Mouse (Mus musculus) kidney, postnatal 0 days (tissue): ENCODE measurements around the gene Pdf. TPM values are rescaled to one million over a fixed set of nuclear protein-coding genes. Genes with fewer than 3 reads are reported as not detected.

Experiments used
- ATAC-seq: fragments of 200-750 bp; cut with Nextera tagmentation; replicated peaks from 2 replicates; pipeline ENCODE4 v1.8.0; 2017; ENCODE audit warnings: low read depth, moderate number of reproducible peaks, moderate TSS enrichment, moderate library complexity; ENCODE audit not compliant: low FRiP score
- DNase-seq: peaks from one replicate; pipeline ENCODE4 v3.0.0-alpha.2; 2016; ENCODE audit warnings: low spot score
- H3K27ac ChIP-seq: fragments of 300-500 bp; sonication (generic); 2 replicates; pipeline ENCODE4 v1.5.1; 2014; ENCODE audit warnings: mild to moderate bottlenecking
- H3K27me3 ChIP-seq: fragments of 300-500 bp; sonication (generic); 2 replicates; pipeline ENCODE4 v1.6.1; 2014; ENCODE audit warnings: low read length, mixed read lengths; ENCODE audit not compliant: insufficient read depth
- H3K36me3 ChIP-seq: fragments of 300-500 bp; sonication (generic); 2 replicates; pipeline ENCODE4 v1.6.1; 2014; ENCODE audit warnings: low read length, mixed read lengths; ENCODE audit not compliant: insufficient read depth
- H3K4me1 ChIP-seq: fragments of 300-500 bp; sonication (generic); replicated peaks from 2 replicates; pipeline ENCODE4 v1.6.1; 2014; ENCODE audit warnings: antibody characterized with exemption, low read length, mixed read lengths; ENCODE audit not compliant: insufficient read depth
- H3K4me2 ChIP-seq: fragments of 300-500 bp; sonication (generic); 2 replicates; pipeline ENCODE4 v1.6.1; 2014; ENCODE audit warnings: mild to moderate bottlenecking, low read length, moderate library complexity, mixed read lengths
- H3K4me3 ChIP-seq: fragments of 300-500 bp; sonication (generic); replicated peaks from 2 replicates; pipeline ENCODE4 v1.5.1; 2014; ENCODE audit warnings: low read depth, low read length
- H3K9ac ChIP-seq: fragments of 300-500 bp; sonication (generic); 2 replicates; pipeline ENCODE4 v1.6.1; 2014; ENCODE audit warnings: low read depth, low read length
- H3K9me3 ChIP-seq: fragments of 300-500 bp; sonication (generic); replicated peaks from 2 replicates; pipeline ENCODE4 v1.6.1; 2016; ENCODE audit warnings: low read length, inconsistent platforms, mixed read lengths
- CTCF ChIP-seq: IDR thresholded peaks from 2 replicates; pipeline ENCODE4 v1.5.1; 2016; ENCODE audit warnings: antibody characterized with exemption, low read depth, mild to moderate bottlenecking, moderate library complexity
- WGBS: fragments of 180-500 bp; shearing (Covaris S2); extraction: QIAGEN DNeasy Blood & Tissue Kit; methylation state at CpG from one replicate; pipeline ENCODE4 v1.1.7; 2014; 5-methylcytosine and 5-hydroxymethylcytosine counted together
- polyA plus RNA-seq: library from polyadenylated mRNA; unstranded; fragments of >200 nt; fragmentation: Nextera tagmentation; extraction: Ambion mirVana; gene quantifications from 2 replicates; pipeline ENCODE4 v1.2.1, GENCODE M21; 2015

The Pdf gene
- polyA plus RNA-seq, 1 experiment from 2014 or later: 51.6 TPM

- H3K27ac ChIP-seq: peak overlapping the region; percentile 81
- H3K4me2 ChIP-seq: peak overlapping the region; percentile 93
- WGBS: under 1% methylated on average over 33 of the region's 33 CpGs
- DNase-seq (no peak), ATAC-seq (peak; percentile 80)
- no peaks in the 10 kb centered on the region for H3K9me3 ChIP-seq
- H3K4me3 ChIP-seq: peak overlapping the region; percentile 96
- H3K9ac ChIP-seq: peak overlapping the region; percentile 81
- peak; percentile 17; the same call in 1 of the 2 replicates for TF ChIP-seq CTCF
- H3K27me3 ChIP-seq: no peaks in the 10 kb centered on the region
- peaks cover 17% of the 10 kb centered on the region; the same call in 1 of the 2 replicates for H3K4me1 ChIP-seq
- H3K36me3 ChIP-seq: peaks cover 13% of the 10 kb centered on the region
Observed at GRCm38 (mm10) chr8:107056973-107057369, 8.6 kb upstream of the Pdf start.

GRCm38 (mm10) chr8:107056076-107056972 lies 7.9 kb upstream of the Pdf start, which contains the start of the genes Cog8 and Nip7:
TSS of gene Cog8 (minus strand) at chr8:107056689.
TSS of gene Nip7 (plus strand) at chr8:107056877.
- H3K4me2 ChIP-seq: peak within 1 kb of the TSS; percentile 93
- ATAC-seq (peak; percentile 90), DNase-seq (peak; percentile 99)
- peak within 1 kb of the TSS; percentile 93 for H3K9ac ChIP-seq
- peak within 1 kb of the TSS; percentile 96 for H3K4me3 ChIP-seq
- H3K36me3 ChIP-seq: peaks cover 18% of the 10 kb centered on the region
- H3K4me1 ChIP-seq: peaks cover 17% of the 10 kb centered on the region; the same call in 1 of the 2 replicates
- H3K27me3 ChIP-seq: no peaks in the 10 kb centered on the region
- no peaks in the 10 kb centered on the region for H3K9me3 ChIP-seq
- H3K27ac ChIP-seq: peak within 1 kb of the TSS; percentile 90
- WGBS: under 1% methylated on average over 86 of the region's 88 CpGs
- TF ChIP-seq CTCF: 0 out of 2 replicates have a peak, but pooled peaks have one; percentile 1

GRCm38 (mm10) chr8:107052046-107052445 lies 3.6 kb upstream of the Pdf start:
- Histone ChIP-seq H3K27ac (no peak overlapping the region), H3K9ac (no peak overlapping the region), H3K4me3 (no peak overlapping the region), H3K4me1 (0 out of 2 replicates have a peak, but pooled peaks cover 8% of the 10 kb centered on the region), H3K36me3 (peaks cover 18% of the 10 kb centered on the region), H3K9me3 (no peaks in the 10 kb centered on the region), H3K27me3 (no peaks in the 10 kb centered on the region), H3K4me2 (no peak overlapping the region)
- DNase-seq (no peak), ATAC-seq (no peak)
- 96% methylated on average over 8 of the region's 8 CpGs for WGBS
- TF ChIP-seq CTCF: no peak

- H3K9ac ChIP-seq: no peak overlapping the region
Observed at GRCm38 (mm10) chr8:107049480-107049879, 1.1 kb upstream of the Pdf start.

GRCm38 (mm10) chr8:107046976-107047375 lies 1.4 kb downstream of the Pdf start:
- 80% methylated on average over 5 of the region's 5 CpGs for WGBS
- Histone ChIP-seq H3K36me3 (peaks cover 51% of the 10 kb centered on the region), H3K4me3 (no peak overlapping the region), H3K4me1 (no peaks in the 10 kb centered on the region), H3K9me3 (no peaks in the 10 kb centered on the region), H3K4me2 (peak overlapping the region; percentile 90; the same call in 1 of the 2 replicates), H3K27ac (no peak overlapping the region), H3K9ac (no peak overlapping the region), H3K27me3 (no peaks in the 10 kb centered on the region)
- ATAC-seq: no peak
- no peak for TF ChIP-seq CTCF
- DNase-seq: no peak

More at GRCm38 (mm10) chr8:107049480-107049879, 1.1 kb upstream of the Pdf start:
- WGBS: 90% methylated on average over 4 of the region's 4 CpGs
- Histone ChIP-seq H3K9me3 (no peaks in the 10 kb centered on the region), H3K36me3 (peaks cover 36% of the 10 kb centered on the region), H3K4me3 (no peak overlapping the region), H3K27ac (no peak overlapping the region), H3K4me1 (no peaks in the 10 kb centered on the region), H3K4me2 (peak overlapping the region; percentile 90; the same call in 1 of the 2 replicates), H3K27me3 (no peaks in the 10 kb centered on the region)
- DNase-seq (no peak), ATAC-seq (no peak)
- TF ChIP-seq CTCF: no peak

GRCm38 (mm10) chr8:107045478-107045877 lies 2.9 kb downstream of the Pdf start:
- TF ChIP-seq CTCF: no peak
- H3K4me2 ChIP-seq: no peak overlapping the region
- no peak overlapping the region for H3K4me3 ChIP-seq
- H3K4me1 ChIP-seq: no peaks in the 10 kb centered on the region
- DNase-seq (no peak), ATAC-seq (no peak)
- no peak overlapping the region for H3K9ac ChIP-seq
- H3K9me3 ChIP-seq: no peaks in the 10 kb centered on the region
- no peaks in the 10 kb centered on the region for H3K27me3 ChIP-seq
- WGBS: 90% methylated on average over 6 of the region's 6 CpGs
- peaks cover 50% of the 10 kb centered on the region for H3K36me3 ChIP-seq
- H3K27ac ChIP-seq: no peak overlapping the region
